Mouse (Mus musculus) stomach, postnatal 0 days (tissue): ENCODE data around the gene Tedc1.

Source experiments
- CTCF ChIP-seq: IDR thresholded peaks from 2 replicates; pipeline ENCODE4 v1.5.1; 2016; ENCODE audit warnings: antibody characterized with exemption, low read depth, mild to moderate bottlenecking, moderate library complexity
- EP300 ChIP-seq: optimal IDR thresholded peaks from 2 replicates; pipeline ENCODE3; 2016; ENCODE audit warnings: antibody characterized with exemption

DNA sequence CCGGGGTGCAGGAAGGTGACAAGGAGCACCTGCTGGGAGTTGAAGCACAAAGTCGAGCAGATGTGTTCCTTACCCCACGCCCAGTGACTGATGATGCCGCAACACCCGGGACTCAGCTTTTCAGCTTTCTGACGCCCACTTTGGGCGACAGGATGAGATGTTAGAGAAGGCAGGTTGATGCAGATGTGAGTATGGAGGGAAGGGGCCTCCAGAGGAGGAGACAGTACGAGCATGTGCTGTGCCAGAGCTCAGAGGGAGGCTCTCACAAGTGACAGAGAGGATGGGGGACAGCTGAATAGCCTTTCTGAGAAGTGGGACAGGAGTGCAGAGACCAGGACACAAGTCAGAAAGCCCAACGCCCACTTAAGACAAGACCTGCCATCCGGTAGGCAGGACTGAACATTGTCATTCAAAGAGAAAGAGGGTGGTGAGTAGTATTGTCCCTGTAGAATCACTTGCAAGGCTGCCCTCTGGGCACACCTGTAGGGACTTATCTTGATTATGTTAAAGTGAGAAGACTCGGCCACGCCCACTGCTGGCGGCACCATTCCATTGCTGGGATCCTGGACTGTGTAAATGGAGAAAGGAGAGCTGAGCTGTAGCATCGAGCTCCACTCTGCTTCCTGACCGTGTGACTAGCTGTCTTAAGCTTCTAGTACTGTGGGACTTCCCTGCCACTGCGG is 41.2 kb upstream of the Tedc1 start:
- TF ChIP-seq EP300 (no peak), CTCF (0 out of 2 replicates have a peak, but pooled peaks have one; percentile 18)
